Mouse (Mus musculus): ENCODE results near the gene Anxa5. TPM values are rescaled to one million over a fixed set of nuclear protein-coding genes. Genes with fewer than 3 reads are reported as not detected.

Anxa5 gene
- 96.0 and 98.2 TPM in 2 replicates for polyA plus RNA-seq (2011; ENCODE audit: insufficient read depth, insufficient read length, low read depth, missing spikeins)

DNA sequence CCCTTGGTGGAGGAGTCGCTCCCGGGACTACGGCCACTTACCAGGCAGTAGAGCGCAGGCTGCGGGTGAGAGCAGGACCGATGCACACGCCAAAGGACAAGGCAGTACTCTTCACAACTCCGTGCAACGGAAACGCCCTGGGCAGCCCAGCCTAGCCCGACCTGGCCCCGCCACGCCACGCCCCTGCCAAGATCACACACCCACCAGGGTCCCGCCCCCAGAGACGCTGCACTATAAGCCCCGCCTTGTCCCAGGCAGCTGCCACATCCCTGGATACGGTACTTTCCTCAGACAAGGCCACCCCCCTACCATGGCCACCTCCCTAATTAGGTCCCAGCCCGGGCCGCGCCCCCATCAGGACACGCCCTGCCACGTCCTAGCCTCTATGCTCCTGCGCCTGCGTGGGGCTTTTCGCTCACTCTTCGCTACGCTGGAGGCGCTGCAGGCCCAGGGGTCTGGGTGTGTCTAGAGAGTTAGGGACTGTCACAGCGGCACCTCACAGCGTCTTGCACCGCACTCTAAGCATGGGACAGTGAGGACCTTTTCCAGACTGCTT lies at the start of gene Anxa5, which contains the start of gene 1810062G17Rik:
TSS of gene Anxa5 (minus strand) at position 363 of the 556 bp plus-strand sequence.
TSS of gene 1810062G17Rik (plus strand) at position 406 of the 556 bp plus-strand sequence.
- Histone ChIP-seq H3K4me1 (ENCODE audit: control insufficient read depth, insufficient read depth, low read length) (no peaks in the 10 kb centered on the region), H3K27ac (ENCODE audit: insufficient read depth, low read length) (no peak within 1 kb of the TSS), H3K27me3 (ENCODE audit: control insufficient read depth, insufficient read depth, low read length, poor library complexity, severe bottlenecking) (no peaks in the 10 kb centered on the region), H3K9ac (ENCODE audit: low read depth, poor library complexity, severe bottlenecking) (peak within 1 kb of the TSS; percentile 36), H3K9me3 (replicated peaks; ENCODE audit: control insufficient read depth, insufficient read depth, low read length, poor library complexity, severe bottlenecking) (no peaks in the 10 kb centered on the region), H3K36me3 (ENCODE audit: control insufficient read depth, insufficient read depth, low read length, poor library complexity, severe bottlenecking) (no peaks in the 10 kb centered on the region), H3K4me3 (ENCODE audit: low read depth, low read length) (peak within 1 kb of the TSS; percentile 72)
- TF ChIP-seq EP300 (IDR thresholded peaks at IDR 0.05; ENCODE audit: insufficient read depth, low read depth, low read length) = no peak
- no peak for TF ChIP-seq POLR2A (IDR thresholded peaks at IDR 0.05; ENCODE audit: insufficient read depth, low read length)
- peak; percentile 12 for TF ChIP-seq CTCF (IDR thresholded peaks at IDR 0.05; ENCODE audit: low read depth, low read length)

- TF ChIP-seq CTCF (IDR thresholded peaks at IDR 0.05; ENCODE audit: low read depth, low read length) (no peak), POLR2A (IDR thresholded peaks at IDR 0.05; ENCODE audit: insufficient read depth, low read length) (no peak), EP300 (IDR thresholded peaks at IDR 0.05; ENCODE audit: insufficient read depth, low read depth, low read length) (no peak)
- Histone ChIP-seq H3K27ac (ENCODE audit: insufficient read depth, low read length) (no peak overlapping the region), H3K9ac (ENCODE audit: low read depth, poor library complexity, severe bottlenecking) (no peak overlapping the region), H3K36me3 (ENCODE audit: control insufficient read depth, insufficient read depth, low read length, poor library complexity, severe bottlenecking) (no peaks in the 10 kb centered on the region), H3K4me3 (ENCODE audit: low read depth, low read length) (no peak overlapping the region), H3K27me3 (ENCODE audit: control insufficient read depth, insufficient read depth, low read length, poor library complexity, severe bottlenecking) (no peaks in the 10 kb centered on the region; the same call in 1 of the 2 replicates), H3K9me3 (replicated peaks; ENCODE audit: control insufficient read depth, insufficient read depth, low read length, poor library complexity, severe bottlenecking) (no peaks in the 10 kb centered on the region), H3K4me1 (ENCODE audit: control insufficient read depth, insufficient read depth, low read length) (no peaks in the 10 kb centered on the region)
Observed at GRCm38 (mm10) chr3:36524466-36524865, 48.8 kb upstream of the Anxa5 start.

- Histone ChIP-seq H3K4me3 (ENCODE audit: low read depth, low read length) (no peak overlapping the region), H3K9ac (ENCODE audit: low read depth, poor library complexity, severe bottlenecking) (no peak overlapping the region), H3K4me1 (ENCODE audit: control insufficient read depth, insufficient read depth, low read length) (no peaks in the 10 kb centered on the region), H3K9me3 (replicated peaks; ENCODE audit: control insufficient read depth, insufficient read depth, low read length, poor library complexity, severe bottlenecking) (no peaks in the 10 kb centered on the region), H3K36me3 (ENCODE audit: control insufficient read depth, insufficient read depth, low read length, poor library complexity, severe bottlenecking) (no peaks in the 10 kb centered on the region), H3K27me3 (ENCODE audit: control insufficient read depth, insufficient read depth, low read length, poor library complexity, severe bottlenecking) (no peaks in the 10 kb centered on the region; the same call in 1 of the 2 replicates), H3K27ac (ENCODE audit: insufficient read depth, low read length) (no peak overlapping the region)
- TF ChIP-seq EP300 (IDR thresholded peaks at IDR 0.05; ENCODE audit: insufficient read depth, low read depth, low read length) (no peak), POLR2A (IDR thresholded peaks at IDR 0.05; ENCODE audit: insufficient read depth, low read length) (no peak), CTCF (IDR thresholded peaks at IDR 0.05; ENCODE audit: low read depth, low read length) (no peak)
Observed at GRCm38 (mm10) chr3:36522137-36522536, 46.4 kb upstream of the Anxa5 start.

GRCm38 (mm10) chr3:36521073-36522060 lies 45.7 kb upstream of the Anxa5 start, which contains the start of gene Gm11549:
Gm11549 (minus strand) TSS chr3:36521813.
- Histone ChIP-seq H3K9ac (ENCODE audit: low read depth, poor library complexity, severe bottlenecking) (peak within 1 kb of the TSS; percentile 76), H3K4me1 (ENCODE audit: control insufficient read depth, insufficient read depth, low read length) (no peaks in the 10 kb centered on the region), H3K4me3 (ENCODE audit: low read depth, low read length) (peak within 1 kb of the TSS; percentile 74), H3K36me3 (ENCODE audit: control insufficient read depth, insufficient read depth, low read length, poor library complexity, severe bottlenecking) (no peaks in the 10 kb centered on the region), H3K27ac (ENCODE audit: insufficient read depth, low read length) (no peak within 1 kb of the TSS), H3K27me3 (ENCODE audit: control insufficient read depth, insufficient read depth, low read length, poor library complexity, severe bottlenecking) (no peaks in the 10 kb centered on the region; the same call in 1 of the 2 replicates), H3K9me3 (replicated peaks; ENCODE audit: control insufficient read depth, insufficient read depth, low read length, poor library complexity, severe bottlenecking) (no peaks in the 10 kb centered on the region)
- TF ChIP-seq CTCF (IDR thresholded peaks at IDR 0.05; ENCODE audit: low read depth, low read length) (no peak), EP300 (IDR thresholded peaks at IDR 0.05; ENCODE audit: insufficient read depth, low read depth, low read length) (no peak), POLR2A (IDR thresholded peaks at IDR 0.05; ENCODE audit: insufficient read depth, low read length) (no peak)

DNA sequence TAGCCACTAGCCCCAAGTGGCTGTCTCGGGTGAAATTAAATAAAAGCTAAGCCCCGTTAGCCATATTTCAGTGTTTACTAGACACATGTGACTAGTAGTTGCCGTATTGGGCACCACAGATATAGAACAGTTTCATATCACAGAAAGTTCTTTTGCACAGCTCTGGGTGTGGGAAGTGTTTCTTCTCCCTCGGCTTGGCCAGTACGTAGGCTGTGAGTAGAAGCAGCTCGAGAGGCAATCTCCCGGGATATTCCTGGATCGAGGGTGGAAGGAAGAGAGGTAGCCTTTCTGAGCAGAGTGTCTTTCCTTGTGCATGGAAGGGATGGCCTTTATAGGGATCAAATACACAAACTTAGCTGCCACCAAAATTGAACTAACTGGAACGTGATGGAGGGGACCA lies 40.5 kb upstream of the Anxa5 start:
- Histone ChIP-seq H3K27ac (ENCODE audit: insufficient read depth, low read length) (no peak overlapping the region), H3K9me3 (replicated peaks; ENCODE audit: control insufficient read depth, insufficient read depth, low read length, poor library complexity, severe bottlenecking) (no peaks in the 10 kb centered on the region), H3K4me3 (ENCODE audit: low read depth, low read length) (no peak overlapping the region), H3K36me3 (ENCODE audit: control insufficient read depth, insufficient read depth, low read length, poor library complexity, severe bottlenecking) (no peaks in the 10 kb centered on the region), H3K9ac (ENCODE audit: low read depth, poor library complexity, severe bottlenecking) (no peak overlapping the region), H3K4me1 (ENCODE audit: control insufficient read depth, insufficient read depth, low read length) (no peaks in the 10 kb centered on the region), H3K27me3 (ENCODE audit: control insufficient read depth, insufficient read depth, low read length, poor library complexity, severe bottlenecking) (no peaks in the 10 kb centered on the region; the same call in 1 of the 2 replicates)
- TF ChIP-seq POLR2A (IDR thresholded peaks at IDR 0.05; ENCODE audit: insufficient read depth, low read length) (no peak), EP300 (IDR thresholded peaks at IDR 0.05; ENCODE audit: insufficient read depth, low read depth, low read length) (no peak), CTCF (IDR thresholded peaks at IDR 0.05; ENCODE audit: low read depth, low read length) (no peak)
